Mouse (Mus musculus): ENCODE data around the gene Bcl2l12.

DNA sequence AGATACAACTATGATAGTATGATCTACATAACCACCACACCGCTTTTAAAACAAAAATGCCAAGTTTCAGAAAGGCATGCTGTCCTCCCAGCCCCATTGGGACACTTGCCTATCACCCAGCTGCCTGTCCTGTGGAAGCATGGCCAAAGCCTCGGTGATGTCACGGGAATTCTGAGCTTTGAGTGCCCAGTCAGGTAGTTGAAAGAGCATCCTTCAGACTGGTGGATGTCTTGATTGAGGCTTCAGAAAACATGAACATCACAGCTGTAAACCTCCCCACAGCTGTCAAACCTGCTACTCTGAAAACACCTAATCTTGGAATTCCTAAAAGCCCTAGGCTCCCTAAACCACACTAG, 15.6 kb upstream of the Bcl2l12 start:
- TF ChIP-seq CTCF (IDR thresholded peaks at IDR 0.05; ENCODE audit: low read depth): no peak
- TF ChIP-seq EP300 (IDR thresholded peaks at IDR 0.05; ENCODE audit: low read depth): no peak

Measured in heart, postnatal 0 days (tissue).